Mouse (Mus musculus) olfactory bulb, adult 2 months (tissue): Measurements from ENCODE around the gene Gabpa.

ENCODE experiments used
- CTCF ChIP-seq: fragments of 200-500 bp; IDR thresholded peaks from 2 replicates; pipeline ENCODE4 v1.5.1; 2012; ENCODE audit warnings: low read depth, mild to moderate bottlenecking, low read length, moderate library complexity; ENCODE audit not compliant: insufficient read depth
- POLR2A ChIP-seq: fragments of 200-500 bp; IDR thresholded peaks from 2 replicates; pipeline ENCODE4 v1.6.1; 2012; ENCODE audit warnings: mild to moderate bottlenecking, low read depth, low read length, moderate library complexity; ENCODE audit not compliant: insufficient read depth

DNA sequence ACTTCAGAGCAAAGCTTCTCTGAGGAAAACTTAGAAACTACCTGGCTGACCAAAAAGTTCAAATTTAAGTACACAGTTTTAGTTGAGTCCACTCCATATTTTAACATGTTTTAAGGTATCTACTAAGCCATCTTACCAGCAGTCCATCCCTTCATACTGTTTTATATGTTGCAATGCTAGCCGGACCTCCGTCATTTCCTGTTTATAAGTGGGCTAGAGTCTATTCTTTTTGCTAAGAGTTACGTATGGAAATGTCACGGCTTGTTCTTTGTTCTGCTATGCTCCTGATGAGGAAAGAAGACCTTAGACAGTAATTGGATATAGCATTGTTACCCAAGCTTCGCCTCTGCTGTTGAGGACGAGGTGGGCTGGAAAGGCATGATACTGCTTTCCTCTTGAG, 18.8 kb downstream of the Gabpa start:
- no peak for TF ChIP-seq CTCF
- TF ChIP-seq POLR2A, result no peak
